ENCODE assay signal across 22 mouse cellular contexts in genomic region chr12:99256463-99256862, GRCm38 (mm10).
DNase-seq lines count a peak whose midpoint lies in the region; ATAC-seq and TF ChIP-seq lines count a peak whose summit lies in the region.
"Had no signal": no experiment of that assay in that cellular context is flagged by ENCODE, and none has a peak within 500 bp of the region (broad histone marks: within the 10 kb centered on the region; RNA-seq: fewer than 3 reads in every experiment).

No protein-coding gene starts in this region.

- H3K36me3 ChIP-seq in heart, embryonic 14.5 days (ENCODE audit: control insufficient read depth, insufficient read depth, low read length): no peaks in the 10 kb centered on the region
- no peaks in the 10 kb centered on the region for H3K36me3 ChIP-seq in kidney, embryonic 14.5 days (ENCODE audit: control insufficient read depth, insufficient read depth, low read length)
- H3K36me3 ChIP-seq in liver, embryonic 15.5 days (replicated peaks): no peaks in the 10 kb centered on the region
- H3K36me3 ChIP-seq: limb, embryonic 10.5 days; midbrain, embryonic 12.5 days had no signal

- peak overlapping the region; percentile 32 for H3K27ac ChIP-seq in gastrocnemius, adult 2 months
- H3K27ac ChIP-seq in heart, embryonic 14.5 days (replicated peaks in 1 of 2; ENCODE audit: control insufficient read depth in 1 of 2, insufficient read depth in 1 of 2, low read depth in 2 of 2, low read length in 2 of 2): peak overlapping the region; percentile 25 to 78; a peak in 1 of 4 replicates
- H3K27ac ChIP-seq in kidney, embryonic 14.5 days (ENCODE audit: low read depth, low read length): no peak overlapping the region
- H3K27ac ChIP-seq in liver, embryonic 15.5 days (replicated peaks): no peak overlapping the region
- H3K27ac ChIP-seq: forebrain, embryonic 10.5 days; hindbrain, embryonic 10.5 days; layer of hippocampus, adult 2 months; limb, embryonic 10.5 days; liver, embryonic 14.5 days; midbrain, embryonic 12.5 days had no signal

- TF ChIP-seq CTCF in gastrocnemius, adult 2 months (IDR thresholded peaks at IDR 0.05): no peak

- DNase-seq in gastrocnemius, adult 2 months: no peak
- no peak for DNase-seq in gastrocnemius, postnatal 10 days
- DNase-seq in heart, adult 18-20 months: no peak
- no peak for DNase-seq in kidney, postnatal 10 days
- no peak for DNase-seq in lung, postnatal 25 days (ENCODE audit: low spot score)
- DNase-seq: cerebellum, adult 11-12 months; gastrocnemius, postnatal 25 days; kidney, adult 18-20 months; kidney, postnatal 25 days; right cerebral cortex, postnatal 14 days had no signal

- H3K9ac ChIP-seq in heart, embryonic 14.5 days (ENCODE audit: low read length): no peak overlapping the region
- H3K9ac ChIP-seq in kidney, embryonic 14.5 days (ENCODE audit: low read depth, low read length): no peak overlapping the region
- H3K9ac ChIP-seq in liver, embryonic 15.5 days: no peak overlapping the region
- H3K9ac ChIP-seq: liver, embryonic 14.5 days; midbrain, embryonic 12.5 days had no signal

- H3K4me2 ChIP-seq in heart, embryonic 14.5 days (ENCODE audit: low read length): no peak overlapping the region
- H3K4me2 ChIP-seq in kidney, embryonic 14.5 days (replicated peaks; ENCODE audit: low read depth, low read length): no peak overlapping the region
- no peak overlapping the region for H3K4me2 ChIP-seq in liver, embryonic 15.5 days
- H3K4me2 ChIP-seq: midbrain, embryonic 12.5 days had no signal

- intact Hi-C loops in gastrocnemius, adult 2 months (cut with DNase I): no loop called here

- no peaks in the 10 kb centered on the region for H3K27me3 ChIP-seq in heart, embryonic 14.5 days (ENCODE audit: control insufficient read depth, insufficient read depth, low read length)
- no peaks in the 10 kb centered on the region for H3K27me3 ChIP-seq in kidney, embryonic 14.5 days (ENCODE audit: control insufficient read depth, insufficient read depth, low read length)
- no peaks in the 10 kb centered on the region for H3K27me3 ChIP-seq in liver, embryonic 15.5 days
- H3K27me3 ChIP-seq: midbrain, embryonic 12.5 days had no signal

- no peak overlapping the region for H3K4me3 ChIP-seq in gastrocnemius, adult 2 months
- H3K4me3 ChIP-seq in heart, embryonic 14.5 days (ENCODE audit: control insufficient read depth in 1 of 2, insufficient read depth in 1 of 2, low read depth in 1 of 2, low read length in 2 of 2): no peak overlapping the region
- no peak overlapping the region for H3K4me3 ChIP-seq in kidney, embryonic 14.5 days (ENCODE audit: low read length)
- no peak overlapping the region for H3K4me3 ChIP-seq in liver, embryonic 15.5 days (replicated peaks)
- H3K4me3 ChIP-seq: forebrain, embryonic 10.5 days; hindbrain, embryonic 10.5 days; layer of hippocampus, adult 2 months; limb, embryonic 10.5 days; midbrain, embryonic 12.5 days had no signal

- 0 out of 2 replicates have a peak, but pooled peaks have one; percentile 5 for ATAC-seq in heart, embryonic 14.5 days (ENCODE audit: insufficient number of reproducible peaks, insufficient read depth, low FRiP score, low read depth)
- ATAC-seq in kidney, embryonic 14.5 days (ENCODE audit: low FRiP score, low TSS enrichment): peak; percentile 17; the same call in 1 of the 2 replicates
- ATAC-seq in liver, embryonic 15.5 days (ENCODE audit: insufficient read depth): peak; percentile 61
- ATAC-seq: activated CD4-positive, CD25-positive, alpha-beta regulatory T cell, adult 4 months; forebrain, embryonic 16.5 days; lung, postnatal 0 days had no signal

- peaks cover 35 to 57% of the 10 kb centered on the region in 2 experiments for H3K4me1 ChIP-seq in heart, embryonic 14.5 days (ENCODE audit: control insufficient read depth in 2 of 2, insufficient read depth in 2 of 2, low read length in 2 of 2)
- H3K4me1 ChIP-seq in kidney, embryonic 14.5 days (ENCODE audit: control insufficient read depth, insufficient read depth, low read length): peaks cover 29% of the 10 kb centered on the region
- H3K4me1 ChIP-seq in liver, embryonic 15.5 days (replicated peaks): 0 out of 2 replicates have a peak, but pooled peaks cover 11% of the 10 kb centered on the region

- 68% methylated on average over 5 of the region's 5 CpGs for WGBS in heart, embryonic 14.5 days
- 86% methylated on average over 5 of the region's 5 CpGs for WGBS in kidney, embryonic 14.5 days
- 58% methylated on average over 5 of the region's 5 CpGs for WGBS in liver, embryonic 15.5 days (ENCODE audit: insufficient replicate concordance)

- no peaks in the 10 kb centered on the region for H3K9me3 ChIP-seq in heart, embryonic 14.5 days (ENCODE audit: control insufficient read depth, low read length)
- no peaks in the 10 kb centered on the region for H3K9me3 ChIP-seq in kidney, embryonic 14.5 days (ENCODE audit: control insufficient read depth, low read length)
- H3K9me3 ChIP-seq in liver, embryonic 15.5 days (replicated peaks): no peaks in the 10 kb centered on the region
- H3K9me3 ChIP-seq: forebrain, embryonic 10.5 days; hindbrain, embryonic 10.5 days; limb, embryonic 10.5 days had no signal

Comparison
In these comparisons a context has a peak if more than half of its experiments do, and no peak if none do; other contexts are left out.
1. H3K27ac ChIP-seq: peak in gastrocnemius, adult 2 months (single experiment) and heart, embryonic 14.5 days (2 of 2); none in kidney, embryonic 14.5 days (single experiment) and liver, embryonic 15.5 days (single experiment).
2. ATAC-seq: peak in every context shown above with its lines; median percentile 61 in liver, embryonic 15.5 days; 17 in kidney, embryonic 14.5 days; 5 in heart, embryonic 14.5 days.